Mouse (Mus musculus) CH12.LX (cell line): ENCODE data around the gene Brap. TPM values are rescaled to one million over a fixed set of nuclear protein-coding genes. Genes with fewer than 3 reads are reported as not detected.

Source experiments
- DNase-seq: peaks from one replicate; pipeline ENCODE4 v3.0.0-alpha.2; 2013; ENCODE audit errors: extremely low read depth
- H3K27ac ChIP-seq: 2 replicates; pipeline ENCODE4 v1.5.1; 2012; ENCODE audit warnings: low read depth, mild to moderate bottlenecking, control low read depth, moderate library complexity; ENCODE audit not compliant: insufficient read depth
- H3K27me3 ChIP-seq: replicated peaks from 2 replicates; pipeline ENCODE3; 2012; ENCODE audit warnings: inconsistent platforms
- H3K36me3 ChIP-seq, 2 experiments: replicated peaks in 1 of 2; 2 replicates each; pipeline versions ENCODE3 to v1.6.1; 2012; ENCODE audit warnings: inconsistent platforms in 1 of 2, low read length in 1 of 2, mild to moderate bottlenecking in 1 of 2, mixed read lengths in 1 of 2, moderate library complexity in 1 of 2; ENCODE audit not compliant: control insufficient read depth in 1 of 2, insufficient read depth in 1 of 2
- H3K4me1 ChIP-seq, 2 experiments: 2 replicates each; pipeline ENCODE4 v1.6.1; 2012; ENCODE audit warnings: inconsistent platforms in 1 of 2, moderate library complexity in 1 of 2; ENCODE audit not compliant: insufficient read depth in 2 of 2, control insufficient read depth in 1 of 2
- H3K4me2 ChIP-seq: 2 replicates; pipeline ENCODE4 v1.6.1; 2012; ENCODE audit warnings: low read depth, mild to moderate bottlenecking, control low read depth; ENCODE audit not compliant: poor library complexity, insufficient read depth, severe bottlenecking
- H3K4me3 ChIP-seq, 3 experiments: fragments of 150-350 bp in 1 of 3; sonication (generic) in 1 of 3; replicated peaks in 1 of 3; 2 replicates each; pipeline versions ENCODE3 to v1.5.1; 2011 to 2012; ENCODE audit warnings: low read depth in 2 of 3, low read length in 2 of 3, mild to moderate bottlenecking in 2 of 3, moderate library complexity in 2 of 3, control low read depth in 1 of 3, improper control_type of control experiment in 1 of 3, inconsistent platforms in 1 of 3, mixed read lengths in 1 of 3; ENCODE audit not compliant: poor library complexity in 1 of 3
- H3K79me2 ChIP-seq: replicated peaks from 2 replicates; pipeline ENCODE4 v1.6.1; 2012; ENCODE audit warnings: mild to moderate bottlenecking, moderate library complexity; ENCODE audit not compliant: control insufficient read depth, poor library complexity, insufficient read depth, severe bottlenecking; ENCODE audit errors: extremely low read depth
- H3K9ac ChIP-seq: 2 replicates; pipeline ENCODE4 v1.6.1; 2012; ENCODE audit warnings: low read depth, mild to moderate bottlenecking, control low read depth, moderate library complexity; ENCODE audit not compliant: insufficient read depth
- H3K9me3 ChIP-seq: replicated peaks from 2 replicates; pipeline ENCODE3; 2012; ENCODE audit warnings: low read length, inconsistent platforms, mixed read lengths
- BHLHE40 ChIP-seq: IDR thresholded peaks from 2 replicates; pipeline ENCODE4 v1.6.1; 2011; ENCODE audit warnings: mild to moderate bottlenecking, low read depth, low read length, improper control_type of control experiment
- CHD1 ChIP-seq: IDR thresholded peaks from 2 replicates; pipeline ENCODE4 v1.6.1; 2012; ENCODE audit warnings: low read depth, low read length, improper control_type of control experiment, inconsistent platforms
- CHD2 ChIP-seq: IDR thresholded peaks from 2 replicates; pipeline ENCODE4 v1.6.1; 2011; ENCODE audit warnings: low read length, improper control_type of control experiment
- CTCF ChIP-seq, 2 experiments: IDR thresholded peaks in 1 of 2; conservative IDR thresholded peaks in 1 of 2; 2 replicates each; pipeline ENCODE4 v1.5.1; 2011 to 2012; ENCODE audit warnings: low read depth in 2 of 2, low read length in 2 of 2, improper control_type of control experiment in 1 of 2, inconsistent platforms in 1 of 2, mild to moderate bottlenecking in 1 of 2, moderate library complexity in 1 of 2
- E2F4 ChIP-seq: IDR thresholded peaks from 2 replicates; pipeline ENCODE4 v1.6.1; 2011; ENCODE audit warnings: low read depth, low read length, improper control_type of control experiment; ENCODE audit not compliant: insufficient replicate concordance
- ELF1 ChIP-seq: IDR thresholded peaks from 2 replicates; pipeline ENCODE4 v1.6.1; 2014; ENCODE audit warnings: low read depth, mild to moderate bottlenecking, inconsistent platforms, low read length, improper control_type of control experiment
- EP300 ChIP-seq: IDR thresholded peaks from 2 replicates; pipeline ENCODE4 v1.6.1; 2011; ENCODE audit warnings: low read length, improper control_type of control experiment
- ETS1 ChIP-seq: conservative IDR thresholded peaks from 2 replicates; pipeline ENCODE4 v1.6.1; 2012; ENCODE audit warnings: low read depth, mild to moderate bottlenecking, inconsistent platforms, low read length, improper control_type of control experiment, moderate library complexity
- GABPA ChIP-seq: IDR thresholded peaks from 2 replicates; pipeline ENCODE4 v1.6.1; 2012; ENCODE audit warnings: low read depth, low read length, improper control_type of control experiment, inconsistent platforms; ENCODE audit not compliant: insufficient replicate concordance
- HCFC1 ChIP-seq: IDR thresholded peaks from 2 replicates; pipeline ENCODE4 v1.6.1; 2012; ENCODE audit warnings: low read depth, mild to moderate bottlenecking, inconsistent platforms, low read length, improper control_type of control experiment
- IRF4 ChIP-seq: IDR thresholded peaks from 2 replicates; pipeline ENCODE4 v1.6.1; 2014; ENCODE audit warnings: low read depth, mild to moderate bottlenecking, inconsistent platforms, low read length, improper control_type of control experiment
- JUN ChIP-seq: IDR thresholded peaks from 2 replicates; pipeline ENCODE4 v1.6.1; 2011; ENCODE audit warnings: low read depth, mild to moderate bottlenecking, low read length, improper control_type of control experiment, moderate library complexity; ENCODE audit not compliant: insufficient read depth
- JUND ChIP-seq: conservative IDR thresholded peaks from 2 replicates; pipeline ENCODE4 v1.6.1; 2011; ENCODE audit warnings: low read depth, low read length, improper control_type of control experiment
- KAT2A ChIP-seq: IDR thresholded peaks from 2 replicates; pipeline ENCODE4 v1.6.1; 2012; ENCODE audit warnings: low read length, improper control_type of control experiment, inconsistent platforms; ENCODE audit not compliant: insufficient replicate concordance
- MAFK ChIP-seq: IDR thresholded peaks from 2 replicates; pipeline ENCODE4 v1.6.1; 2011; ENCODE audit warnings: low read length, improper control_type of control experiment; ENCODE audit not compliant: insufficient replicate concordance
- MAX ChIP-seq: IDR thresholded peaks from 2 replicates; pipeline ENCODE4 v1.6.1; 2011; ENCODE audit warnings: low read length, improper control_type of control experiment
- MAZ ChIP-seq: IDR thresholded peaks from 2 replicates; pipeline ENCODE4 v1.6.1; 2012; ENCODE audit warnings: low read depth, mild to moderate bottlenecking, inconsistent platforms, low read length, improper control_type of control experiment, moderate library complexity
- MEF2A ChIP-seq: IDR thresholded peaks from 2 replicates; pipeline ENCODE4 v1.6.1; 2014; ENCODE audit warnings: low read depth, mild to moderate bottlenecking, inconsistent platforms, low read length, improper control_type of control experiment, borderline replicate concordance
- MXI1 ChIP-seq: IDR thresholded peaks from 2 replicates; pipeline ENCODE4 v1.6.1; 2011; ENCODE audit warnings: mild to moderate bottlenecking, low read depth, low read length, improper control_type of control experiment
- MYC ChIP-seq: IDR thresholded peaks from 2 replicates; pipeline ENCODE4 v1.6.1; 2011; ENCODE audit warnings: low read depth, mild to moderate bottlenecking, improper control_type of control experiment, low read length
- NELFE ChIP-seq: IDR thresholded peaks from 2 replicates; pipeline ENCODE4 v1.6.1; 2011; ENCODE audit warnings: low read depth, low read length, improper control_type of control experiment
- NRF1 ChIP-seq: IDR thresholded peaks from 2 replicates; pipeline ENCODE4 v1.6.1; 2014; ENCODE audit warnings: low read depth, mild to moderate bottlenecking, inconsistent platforms, low read length, improper control_type of control experiment, moderate library complexity
- PAX5 ChIP-seq: IDR thresholded peaks from 2 replicates; pipeline ENCODE4 v1.6.1; 2012; ENCODE audit warnings: low read length, inconsistent platforms, mixed read lengths
- POLR2A ChIP-seq: IDR thresholded peaks from 2 replicates; pipeline ENCODE4 v1.6.1; 2011; ENCODE audit warnings: low read depth, mild to moderate bottlenecking, improper control_type of control experiment, low read length
- POLR2AphosphoS2 ChIP-seq: IDR thresholded peaks from 2 replicates; pipeline ENCODE4 v1.6.1; 2011; ENCODE audit warnings: low read depth, low read length, improper control_type of control experiment
- RAD21 ChIP-seq: IDR thresholded peaks from 2 replicates; pipeline ENCODE4 v1.6.1; 2011; ENCODE audit warnings: low read depth, mild to moderate bottlenecking, low read length, improper control_type of control experiment, moderate library complexity
- RCOR1 ChIP-seq: conservative IDR thresholded peaks from 2 replicates; pipeline ENCODE4 v1.6.1; 2012; ENCODE audit warnings: low read depth, mild to moderate bottlenecking, inconsistent platforms, low read length, improper control_type of control experiment
- SIN3A ChIP-seq: IDR thresholded peaks from 2 replicates; pipeline ENCODE4 v1.6.1; 2012; ENCODE audit warnings: low read length, improper control_type of control experiment, inconsistent platforms
- SMC3 ChIP-seq: IDR thresholded peaks from 2 replicates; pipeline ENCODE4 v1.6.1; 2011; ENCODE audit warnings: low read depth, low read length, improper control_type of control experiment
- TBP ChIP-seq: conservative IDR thresholded peaks from 2 replicates; pipeline ENCODE4 v1.6.1; 2011; ENCODE audit warnings: low read depth, low read length, improper control_type of control experiment
- TCF12 ChIP-seq: IDR thresholded peaks from 2 replicates; pipeline ENCODE4 v1.6.1; 2014; ENCODE audit warnings: low read depth, mild to moderate bottlenecking, inconsistent platforms, low read length, improper control_type of control experiment
- UBTF ChIP-seq: IDR thresholded peaks from 2 replicates; pipeline ENCODE4 v1.6.1; 2012; ENCODE audit warnings: low read depth, mild to moderate bottlenecking, inconsistent platforms, low read length, improper control_type of control experiment, moderate library complexity
- USF1 ChIP-seq: IDR thresholded peaks from 2 replicates; pipeline ENCODE4 v1.6.1; 2014; ENCODE audit warnings: low read depth, mild to moderate bottlenecking, inconsistent platforms, low read length, improper control_type of control experiment
- USF2 ChIP-seq: conservative IDR thresholded peaks from 2 replicates; pipeline ENCODE4 v1.6.1; 2011; ENCODE audit warnings: low read depth, low read length, improper control_type of control experiment
- ZC3H11A ChIP-seq: IDR thresholded peaks from 2 replicates; pipeline ENCODE4 v1.6.1; 2012; ENCODE audit warnings: low read depth, mild to moderate bottlenecking, inconsistent platforms, low read length, improper control_type of control experiment
- ZKSCAN1 ChIP-seq: IDR thresholded peaks from 2 replicates; pipeline ENCODE4 v1.6.1; 2012; ENCODE audit warnings: low read depth, inconsistent platforms, low read length, improper control_type of control experiment, borderline replicate concordance
- ZMIZ1 ChIP-seq: IDR thresholded peaks from 2 replicates; pipeline ENCODE4 v1.6.1; 2012; ENCODE audit warnings: low read depth, mild to moderate bottlenecking, inconsistent platforms, low read length, improper control_type of control experiment
- ZNF384 ChIP-seq: IDR thresholded peaks from 2 replicates; pipeline ENCODE4 v1.6.1; 2012; ENCODE audit warnings: low read depth, low read length, improper control_type of control experiment, inconsistent platforms
- dilution Hi-C: fragments of 300-500 bp; cut with MboI; formaldehyde crosslinking; loops from 2 replicates; pipeline ENCODE4 v1.14.3; 2020; ENCODE audit warnings: low sequenced_read_pairs; ENCODE audit not compliant: extremely low pct_unique_long_range_greater_than_20kb, extremely low pct_ligation_motif_present
- in situ Hi-C: fragments of 300-500 bp; cut with MboI; formaldehyde crosslinking; loops from 3 replicates; pipeline ENCODE4 v1.14.3; 2019; ENCODE audit warnings: low sequenced_read_pairs, low pct_ligation_motif_present, low pct_unique_long_range_greater_than_20kb, mixed read lengths
- polyA plus RNA-seq: library from polyadenylated mRNA; unstranded; fragments of >175 nt; gene quantifications from 2 replicates; pipeline ENCODE4 v1.2.1, GENCODE M21; 2012; ENCODE audit warnings: low read depth; ENCODE audit not compliant: insufficient read length
- total RNA-seq, 2 experiments: library from RNA; depleted of rRNA; stranded (reverse); fragments of 300-350 nt in 1 of 2; fragments of >200 nt in 1 of 2; gene quantifications; 2 replicates each; pipeline ENCODE4 v1.2.3; 2012 to 2014

Gene Brap
- total RNA-seq (2012; rRNA removed) = 23.7 and 27.4 TPM in 2 replicates
- total RNA-seq (2014; rRNA removed) = 29.0 and 33.3 TPM in 2 replicates
- polyA plus RNA-seq = 28.0 and 29.8 TPM in 2 replicates

DNA sequence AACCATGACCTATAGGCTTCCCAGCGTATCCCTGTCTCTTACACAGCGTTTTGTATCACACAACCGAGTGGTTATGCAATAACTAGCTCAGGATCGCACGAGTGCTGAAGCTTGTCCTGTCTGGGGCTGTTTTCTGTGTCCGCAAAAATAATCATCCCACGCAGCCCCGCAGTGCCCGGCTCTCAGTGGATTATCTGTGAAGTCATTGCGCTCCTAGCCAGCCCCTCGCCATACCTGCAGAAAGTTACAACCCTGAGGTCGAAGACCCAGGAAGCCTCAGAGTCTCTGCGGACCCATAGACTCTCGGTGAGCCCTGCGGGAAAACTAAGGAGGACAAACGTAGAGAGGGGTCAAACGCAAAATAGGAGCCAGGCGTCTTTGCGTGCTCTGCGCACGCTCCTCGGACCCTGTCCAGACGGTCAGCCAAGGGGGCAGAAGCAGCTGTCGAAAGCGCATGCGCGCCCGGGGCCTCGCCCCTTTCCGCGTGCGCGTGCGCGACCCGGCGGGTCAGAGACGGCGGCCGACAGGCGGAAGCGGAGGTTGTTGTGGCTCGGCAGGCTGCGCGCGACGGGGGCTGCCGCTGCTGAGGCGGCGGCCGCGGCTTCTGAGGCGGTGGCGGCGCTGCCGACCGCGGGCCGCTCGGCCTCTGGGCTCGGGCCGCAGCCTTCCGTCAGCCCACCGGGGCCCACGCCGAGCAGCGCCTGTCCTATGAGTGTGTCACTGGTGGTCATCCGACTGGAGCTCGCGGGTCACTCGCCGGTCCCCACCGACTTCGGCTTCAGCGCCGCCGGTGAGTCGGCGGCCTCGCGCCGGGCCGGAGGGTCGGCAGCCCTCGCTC lies at the start of gene Brap, which contains the start of gene Acad10:
Gene Brap, plus strand, starts transcription at position 505 of the 838 bp plus-strand sequence.
Gene Acad10, minus strand, starts transcription at position 456 of the 838 bp plus-strand sequence.
- peaks cover 11 to 30% of the 10 kb centered on the region in 2 experiments for H3K4me1 ChIP-seq
- peak; percentile 82 for DNase-seq
- in situ Hi-C loops = no loop called here
- H3K4me3 ChIP-seq = peak within 1 kb of the TSS; percentile 87 to 99 (median 91)
- TF ChIP-seq GABPA (no peak), CHD2 (no peak), UBTF (no peak), USF2 (no peak), NRF1 (peak; percentile 96), POLR2A (peak; percentile 93), RAD21 (no peak), POLR2AphosphoS2 (no peak), HCFC1 (peak; percentile 76), TBP (no peak), E2F4 (no peak), CTCF (conservative IDR thresholded peaks at IDR 0.05 in 1 of 2, IDR thresholded peaks at IDR 0.05 in 1 of 2; ENCODE audit: low read depth in 2 of 2, low read length in 2 of 2) (no peak), ZNF384 (no peak), USF1 (no peak), IRF4 (no peak), RCOR1 (no peak), ELF1 (peak; percentile 94), CHD1 (no peak), KAT2A (peak; percentile 65; the same call in 1 of the 2 replicates), ETS1 (no peak), PAX5 (no peak), SMC3 (no peak), ZC3H11A (no peak), SIN3A (0 out of 2 replicates have a peak, but pooled peaks have one; percentile 56), MAX (peak; percentile 25; the same call in 1 of the 2 replicates), MEF2A (peak; percentile 64; the same call in 1 of the 2 replicates), EP300 (no peak), ZKSCAN1 (no peak), BHLHE40 (0 out of 2 replicates have a peak, but pooled peaks have one; percentile 46), NELFE (peak; percentile 95), JUN (no peak), MXI1 (no peak; the same call in 1 of the 2 replicates), TCF12 (peak; percentile 89), MAFK (no peak), MYC (peak; percentile 25; the same call in 1 of the 2 replicates), MAZ (no peak), ZMIZ1 (no peak), JUND (no peak)
- peaks cover 12% of the 10 kb centered on the region for H3K79me2 ChIP-seq
- peak within 1 kb of the TSS; percentile 70 for H3K4me2 ChIP-seq
- H3K27ac ChIP-seq = no peak within 1 kb of the TSS; the same call in 1 of the 2 replicates
- H3K27me3 ChIP-seq = no peaks in the 10 kb centered on the region
- peaks cover 19 to 35% of the 10 kb centered on the region in 2 experiments for H3K36me3 ChIP-seq
- dilution Hi-C loops = no loop called here
- H3K9ac ChIP-seq = peak within 1 kb of the TSS; percentile 83
- no peaks in the 10 kb centered on the region for H3K9me3 ChIP-seq
